Mouse (Mus musculus) urinary bladder, adult 18-20 months (tissue): ENCODE results near the gene Pllp.
A peak's percentile ranks its signal among the peaks of the same experiment; 100 is the strongest.

ENCODE experiments used
- DNase-seq, 2 experiments: peaks; one replicate each; pipeline ENCODE4 v3.0.0; 2022; ENCODE audit warnings: low spot score in 2 of 2, mixed read lengths in 2 of 2

Gene Pllp

GRCm38 (mm10) chr8:94703972-94704668 is 8.0 kb upstream of the Pllp start:
- DNase-seq, result peak; percentile 95 to 97

DNA sequence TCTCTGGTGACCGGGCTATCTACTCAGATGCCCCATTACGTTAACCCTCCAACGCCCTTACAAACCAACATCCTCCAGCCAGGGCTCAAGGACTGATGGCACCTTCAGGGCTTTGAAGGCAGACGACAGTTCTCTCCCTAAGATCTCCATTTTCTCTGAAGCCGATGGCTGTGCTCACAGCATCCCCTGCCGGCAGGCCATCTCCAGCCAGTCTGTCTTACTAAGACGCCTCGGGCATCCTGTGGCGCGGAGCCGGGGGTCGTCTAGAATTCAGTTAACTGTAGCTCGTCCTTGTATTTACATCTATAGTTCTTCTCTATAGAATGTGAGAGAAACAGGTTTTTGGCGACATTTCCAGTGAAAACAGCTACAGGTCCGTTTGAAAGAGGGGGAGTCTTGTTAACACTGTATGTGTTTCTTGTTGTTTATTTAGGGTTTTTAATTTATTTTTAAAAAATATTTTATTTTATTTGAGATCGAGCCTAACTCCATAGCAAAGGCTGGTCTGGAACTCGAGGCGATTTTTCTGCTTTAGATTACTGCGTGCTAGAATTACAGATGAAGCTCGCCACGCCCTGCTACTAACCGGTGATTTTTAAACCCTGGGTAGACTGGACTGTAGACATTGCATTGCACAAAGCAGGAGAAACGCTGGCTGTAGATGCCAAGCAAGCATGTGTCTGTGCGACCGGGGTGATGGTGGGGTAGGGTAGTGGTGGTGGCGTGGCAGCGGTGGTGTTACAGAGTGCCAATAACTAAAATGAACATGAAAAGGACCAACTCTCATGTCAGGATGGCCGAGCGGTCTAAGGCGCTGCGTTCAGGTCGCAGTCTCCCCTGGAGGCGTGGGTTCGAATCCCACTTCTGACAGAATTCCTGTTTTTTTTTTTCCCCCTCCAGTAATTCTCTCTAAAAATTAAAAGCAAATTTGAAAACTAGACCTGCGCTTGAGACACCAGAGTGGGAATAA is 7.1 kb upstream of the Pllp start:
- DNase-seq, result peak; percentile 69 to 82

DNA sequence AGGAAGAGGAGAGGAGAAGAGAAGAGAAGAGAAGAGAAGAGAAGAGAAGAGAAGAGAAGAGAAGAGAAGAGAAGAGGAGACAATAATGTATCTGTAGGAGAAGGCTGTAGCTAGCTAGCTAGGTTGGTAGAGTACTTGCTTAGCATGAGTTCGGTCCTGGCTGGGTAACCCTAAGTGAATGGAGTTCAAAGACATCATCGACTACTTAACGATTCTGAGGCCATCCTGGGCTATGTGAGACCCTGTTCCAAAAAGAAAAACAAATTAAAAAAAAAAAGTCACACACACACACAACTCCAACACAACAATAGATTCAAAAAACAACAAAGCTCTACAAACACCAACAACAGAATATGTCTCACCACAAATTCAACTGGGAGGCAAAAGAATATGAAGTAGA is 6.1 kb upstream of the Pllp start:
- no peak for DNase-seq

DNA sequence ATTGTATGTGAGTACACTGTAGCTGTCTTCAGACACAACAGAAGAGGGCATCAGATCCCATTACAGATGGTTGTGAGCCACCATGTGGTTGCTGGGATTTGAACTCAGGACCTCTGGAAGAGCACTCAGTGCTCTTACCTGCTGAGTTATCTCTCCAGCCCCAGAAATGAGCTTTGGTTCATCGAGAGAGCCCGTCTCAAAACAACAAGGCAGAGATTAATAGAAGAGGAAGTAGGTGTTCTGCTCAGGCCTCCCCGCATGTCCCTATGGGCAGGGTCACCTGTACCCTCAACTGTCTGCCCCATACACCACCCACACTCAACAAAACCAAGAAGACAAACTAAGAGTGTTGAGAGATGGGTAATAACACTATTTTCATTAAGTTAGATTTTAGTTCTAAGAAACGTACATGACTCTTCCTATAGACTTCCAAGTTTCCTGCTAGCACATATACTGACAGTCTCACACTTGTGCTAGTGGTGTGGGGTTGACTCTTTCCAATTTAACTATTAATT is 4.4 kb upstream of the Pllp start:
- DNase-seq, result no peak

GRCm38 (mm10) chr8:94699366-94699765 is 3.3 kb upstream of the Pllp start:
- DNase-seq, result no peak

DNA sequence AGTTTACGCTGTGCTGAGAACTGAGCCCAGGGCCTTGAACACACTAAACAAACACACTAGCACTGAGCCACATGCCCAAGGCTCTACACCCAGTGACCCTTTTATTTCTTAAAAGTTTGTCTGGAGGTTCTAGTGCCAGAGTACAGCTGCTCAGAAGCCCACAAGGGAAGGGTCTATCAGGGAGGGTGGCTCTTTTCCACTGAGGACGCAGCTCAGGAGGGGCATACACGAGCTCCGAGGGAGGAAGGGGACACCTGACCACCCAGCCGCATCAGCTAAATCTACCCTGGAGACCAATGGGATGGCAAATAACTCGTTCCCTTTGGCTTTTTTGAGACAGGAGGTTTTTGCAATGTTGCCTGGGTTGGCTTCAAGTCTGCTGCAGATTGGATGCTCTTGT is 1.9 kb upstream of the Pllp start:
- no peak for DNase-seq

- DNase-seq, result no peak
Observed at GRCm38 (mm10) chr8:94696566-94696965, 488 bp upstream of the Pllp start.

- DNase-seq, result no peak
Observed at GRCm38 (mm10) chr8:94695341-94695993, 611 bp downstream of the Pllp start.

GRCm38 (mm10) chr8:94694701-94695100 is 1.4 kb downstream of the Pllp start:
- no peak for DNase-seq

DNA sequence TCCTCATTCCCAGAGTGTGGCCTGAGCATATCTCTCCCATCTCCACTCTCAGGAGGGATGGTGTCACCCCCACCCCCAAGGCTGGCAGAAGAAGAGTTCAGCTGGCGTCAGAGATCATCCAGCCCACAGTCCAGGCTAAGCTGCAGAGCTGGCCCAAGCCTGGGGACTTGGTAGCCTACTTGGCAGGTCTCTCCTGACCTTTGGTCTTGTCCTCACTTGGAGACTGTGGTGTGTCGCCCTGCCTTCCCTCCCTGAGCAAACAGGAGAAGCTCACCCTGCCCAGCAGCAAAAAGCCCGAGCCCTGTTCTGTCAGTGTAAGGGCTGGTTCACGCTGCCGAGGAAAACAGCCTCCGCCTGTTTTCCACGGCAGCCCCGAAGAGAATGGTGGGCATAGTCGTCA is 10.1 kb downstream of the Pllp start:
- peak in 1 of 2 experiments; percentile 66 for DNase-seq

GRCm38 (mm10) chr8:94684287-94684686 is 11.8 kb downstream of the Pllp start:
- DNase-seq, result no peak

DNA sequence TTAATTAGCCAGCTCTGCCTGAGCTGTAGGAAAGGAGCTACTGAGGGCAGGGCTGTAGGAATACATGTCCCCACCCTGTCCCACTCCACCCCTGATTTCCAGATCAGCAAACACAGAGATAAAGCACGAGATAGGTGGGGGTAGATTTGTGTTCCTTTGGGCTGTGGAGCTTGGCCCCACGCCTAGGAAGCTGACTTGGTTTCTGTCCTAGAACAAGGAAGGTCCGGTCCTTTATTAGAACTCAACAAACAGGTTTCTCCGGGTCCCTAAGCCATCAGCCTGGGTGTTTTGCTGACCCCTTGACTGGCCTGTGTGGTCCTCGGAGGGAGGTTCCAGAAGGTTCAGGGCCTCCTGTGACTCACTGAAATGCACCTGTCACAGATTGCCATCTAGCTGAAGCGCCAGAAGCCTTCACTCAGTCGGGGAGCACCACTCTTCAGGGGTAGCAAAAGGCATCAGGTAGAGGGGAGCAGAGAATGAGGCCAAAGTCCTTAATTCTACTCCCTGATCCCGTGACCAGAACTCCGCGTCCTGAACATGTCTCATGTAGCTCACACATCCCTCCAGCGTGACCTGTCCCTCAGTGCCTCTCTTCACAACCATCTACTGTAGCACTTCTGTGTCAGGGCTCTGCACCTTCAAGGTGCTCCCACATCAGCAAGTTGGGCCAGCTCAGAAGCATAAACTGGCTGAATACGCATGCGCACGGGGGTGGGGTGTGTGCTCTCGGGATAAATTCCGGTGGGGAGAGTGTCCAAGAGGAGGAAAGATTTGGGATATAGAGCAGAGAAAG is 13.2 kb downstream of the Pllp start:
- DNase-seq, result peak in 1 of 2 experiments; percentile 84

GRCm38 (mm10) chr8:94680414-94680813 is 15.7 kb downstream of the Pllp start:
- DNase-seq, result no peak

GRCm38 (mm10) chr8:94678582-94678981 is 17.5 kb downstream of the Pllp start:
- DNase-seq, result peak in 1 of 2 experiments; percentile 65

GRCm38 (mm10) chr8:94675923-94676322 is 20.2 kb downstream of the Pllp start:
- no peak for DNase-seq

DNA sequence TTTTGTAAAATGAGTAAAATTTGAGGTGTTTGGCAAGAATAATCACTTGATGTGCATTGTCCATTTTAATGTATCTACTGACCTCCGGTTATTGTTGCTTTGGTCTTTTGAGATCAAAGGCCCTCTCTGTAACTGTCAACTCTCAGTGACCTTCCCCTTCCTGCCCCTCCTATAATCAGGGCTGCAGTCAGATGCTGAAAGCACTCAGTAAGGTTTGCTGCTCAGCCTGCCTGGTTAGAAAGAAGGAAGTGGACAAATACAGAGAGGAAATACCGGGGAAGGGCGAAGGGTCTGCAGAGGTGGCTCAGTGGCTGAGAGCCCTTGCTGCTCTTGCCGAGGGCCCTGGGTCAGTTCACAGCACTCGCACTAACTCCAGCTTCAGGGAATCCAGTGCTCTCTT is 21.7 kb downstream of the Pllp start:
- DNase-seq, result no peak

DNA sequence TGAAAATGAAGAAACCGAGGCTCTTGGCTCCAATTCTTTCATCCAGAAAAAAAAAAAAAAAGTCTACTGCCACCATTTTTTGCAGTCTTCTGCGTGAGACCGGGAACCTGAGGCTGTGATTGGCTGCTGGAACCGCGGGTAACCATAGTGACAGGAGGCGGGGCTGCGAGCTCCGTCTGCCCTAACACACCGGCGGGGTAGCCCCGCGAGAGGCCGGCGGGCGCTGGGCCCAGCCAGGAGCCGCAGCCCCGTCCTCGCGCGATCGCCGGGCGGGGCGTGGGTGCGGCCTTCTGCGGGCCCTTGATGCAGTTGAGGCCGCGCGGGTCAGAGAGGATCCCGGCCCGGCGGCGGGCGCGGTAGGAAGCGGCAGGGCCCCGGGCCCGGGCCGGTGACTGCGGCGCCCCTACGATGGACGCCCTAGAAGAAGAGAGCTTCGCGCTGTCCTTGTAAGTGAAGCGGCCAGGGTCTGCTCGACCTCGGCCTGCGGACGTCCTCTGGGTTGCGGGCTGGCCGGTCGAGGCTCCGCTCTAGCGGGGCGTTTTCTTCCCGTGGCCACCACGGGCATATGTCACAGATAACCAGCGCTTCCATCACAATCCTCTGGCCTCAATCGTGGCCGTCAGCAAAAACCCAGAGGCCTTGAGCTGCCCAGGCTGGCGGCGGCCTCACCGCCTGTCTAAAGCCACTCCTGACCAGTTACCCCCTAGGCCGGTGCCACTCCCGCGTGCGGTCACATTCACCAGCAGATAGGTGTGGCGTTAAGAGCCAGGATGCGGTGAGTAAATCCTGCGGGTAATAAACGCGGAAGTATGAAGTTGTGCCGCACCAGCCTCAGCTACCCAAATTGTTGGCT is 29.4 kb downstream of the Pllp start, which contains the start of gene Arl2bp:
Arl2bp (plus strand) TSS at position 145 of the 853 bp plus-strand sequence.
- DNase-seq, result peak; percentile 83 to 90

DNA sequence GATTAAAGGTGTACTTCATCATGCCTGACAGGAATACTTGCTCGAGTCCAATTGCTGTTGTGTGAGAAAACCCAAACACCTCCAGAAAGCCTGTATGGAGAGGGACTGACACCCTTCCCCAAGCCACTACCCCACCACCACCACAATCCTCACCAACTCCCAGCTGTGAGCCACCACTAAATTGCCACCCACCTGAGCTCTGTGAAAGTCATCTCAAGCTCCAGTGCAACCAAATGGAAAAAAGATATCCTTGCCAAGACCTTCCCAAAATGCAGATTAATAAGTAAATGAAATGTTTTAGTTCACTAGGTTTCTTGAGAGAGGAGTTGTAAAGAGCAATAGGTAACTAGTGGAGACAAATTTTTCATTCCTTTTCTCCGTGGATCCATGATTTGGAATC is 31.4 kb downstream of the Pllp start:
- no peak for DNase-seq

GRCm38 (mm10) chr8:94660418-94660817 is 35.7 kb downstream of the Pllp start:
- no peak for DNase-seq

GRCm38 (mm10) chr8:94658031-94658430 is 38.0 kb downstream of the Pllp start:
- DNase-seq, result no peak
